Mouse (Mus musculus): ENCODE measurements around the gene Gm49387. TPM values are rescaled to one million over a fixed set of nuclear protein-coding genes. Genes with fewer than 3 reads are reported as not detected.

Gm49387 gene
- polyA plus RNA-seq, 1 experiment from 2014 or later: 5.8 TPM

- POLR2A ChIA-PET: interaction anchor here (1.5 kb wide), 1 partner anchor 8 kb away, joined by 6 read pairs; no protein-coding TSS in a partner anchor
- in situ Hi-C loops (cut with MboI; ENCODE audit: low pct_unique_long_range_greater_than_20kb): no loop called here
- peak; percentile 73 for ATAC-seq
Observed at GRCm38 (mm10) chr14:31669642-31670490, 29.2 kb upstream of the Gm49387 start.

GRCm38 (mm10) chr14:31669161-31669611 is 28.5 kb upstream of the Gm49387 start:
- no peaks in the 10 kb centered on the region for H3K27me3 ChIP-seq
- ChIA-PET CTCF (interaction anchor here (2.3 kb wide), 1 partner anchor 29 kb away, joined by 4 read pairs; no protein-coding TSS in a partner anchor), POLR2A (no interaction called here)
- no peak for TF ChIP-seq CTCF (IDR thresholded peaks at IDR 0.05)
- in situ Hi-C loops (cut with MboI; ENCODE audit: low pct_unique_long_range_greater_than_20kb): no loop called here
- ATAC-seq: peak; percentile 70
- DNase-seq (ENCODE audit: low read depth, low spot score): peak; percentile 80

More at GRCm38 (mm10) chr14:31669642-31670490, 29.2 kb upstream of the Gm49387 start:
- CTCF ChIA-PET: interaction anchor here (0.9 to 2.3 kb wide), 3 partner anchors 8 to 150 kb away, joined by 3 to 4 read pairs (median 3); no protein-coding TSS in a partner anchor
- no peak for TF ChIP-seq CTCF (IDR thresholded peaks at IDR 0.05)
- DNase-seq (ENCODE audit: low read depth, low spot score): peak; percentile 87
- H3K27me3 ChIP-seq: no peaks in the 10 kb centered on the region

- in situ Hi-C loops (cut with MboI; ENCODE audit: low pct_unique_long_range_greater_than_20kb): no loop called here
- TF ChIP-seq CTCF (IDR thresholded peaks at IDR 0.05): no peak
- ChIA-PET CTCF (no interaction called here), POLR2A (no interaction called here)
- no peak for DNase-seq (ENCODE audit: low read depth, low spot score)
- no peaks in the 10 kb centered on the region for H3K27me3 ChIP-seq
- no peak for ATAC-seq
Observed at GRCm38 (mm10) chr14:31668326-31668725, 27.6 kb upstream of the Gm49387 start.

- CTCF ChIA-PET: no interaction called here
- in situ Hi-C loops (cut with MboI; ENCODE audit: low pct_unique_long_range_greater_than_20kb): no loop called here
- no peak for TF ChIP-seq CTCF (IDR thresholded peaks at IDR 0.05)
- POLR2A ChIA-PET: no interaction called here
- H3K27me3 ChIP-seq: no peaks in the 10 kb centered on the region
- ATAC-seq (no peak), DNase-seq (ENCODE audit: low read depth, low spot score) (no peak)
Observed at GRCm38 (mm10) chr14:31667741-31668140, 27.1 kb upstream of the Gm49387 start.

- in situ Hi-C loops (cut with MboI; ENCODE audit: low pct_unique_long_range_greater_than_20kb): no loop called here
- no peak for DNase-seq (ENCODE audit: low read depth, low spot score)
- POLR2A ChIA-PET: no interaction called here
- no peak for TF ChIP-seq CTCF (IDR thresholded peaks at IDR 0.05)
- no peaks in the 10 kb centered on the region for H3K27me3 ChIP-seq
- ATAC-seq: no peak
- CTCF ChIA-PET: no interaction called here
Observed at GRCm38 (mm10) chr14:31666931-31667705, 26.4 kb upstream of the Gm49387 start.

- CTCF ChIA-PET: no interaction called here
- in situ Hi-C loops (cut with MboI; ENCODE audit: low pct_unique_long_range_greater_than_20kb): no loop called here
- no peaks in the 10 kb centered on the region for H3K27me3 ChIP-seq
- ATAC-seq: no peak
- DNase-seq (ENCODE audit: low read depth, low spot score): no peak
- TF ChIP-seq CTCF (IDR thresholded peaks at IDR 0.05): no peak
- POLR2A ChIA-PET: no interaction called here
Observed at GRCm38 (mm10) chr14:31665566-31665940, 24.9 kb upstream of the Gm49387 start.

GRCm38 (mm10) chr14:31664903-31665565 is 24.4 kb upstream of the Gm49387 start:
- DNase-seq (ENCODE audit: low read depth, low spot score) (no peak), ATAC-seq (no peak)
- no peaks in the 10 kb centered on the region for H3K27me3 ChIP-seq
- POLR2A ChIA-PET: interaction anchor here (0.6 kb wide), 1 partner anchor 847 kb away, joined by 3 read pairs; no protein-coding TSS in a partner anchor
- CTCF ChIA-PET: no interaction called here
- in situ Hi-C loops (cut with MboI; ENCODE audit: low pct_unique_long_range_greater_than_20kb): no loop called here
- TF ChIP-seq CTCF (IDR thresholded peaks at IDR 0.05): no peak

GRCm38 (mm10) chr14:31664100-31664902 is 23.6 kb upstream of the Gm49387 start:
- DNase-seq (ENCODE audit: low read depth, low spot score) (no peak), ATAC-seq (no peak)
- POLR2A ChIA-PET: interaction anchor here (0.6 kb wide), 1 partner anchor 848 kb away, joined by 3 read pairs; no protein-coding TSS in a partner anchor
- TF ChIP-seq CTCF (IDR thresholded peaks at IDR 0.05): no peak
- no peaks in the 10 kb centered on the region for H3K27me3 ChIP-seq
- in situ Hi-C loops (cut with MboI; ENCODE audit: low pct_unique_long_range_greater_than_20kb): no loop called here
- CTCF ChIA-PET: no interaction called here

GRCm38 (mm10) chr14:31663376-31664099 is 22.9 kb upstream of the Gm49387 start:
- in situ Hi-C loops (cut with MboI; ENCODE audit: low pct_unique_long_range_greater_than_20kb): no loop called here
- ATAC-seq (no peak), DNase-seq (ENCODE audit: low read depth, low spot score) (no peak)
- POLR2A ChIA-PET: interaction anchor here (2.3 kb wide), 1 partner anchor 117 kb away, joined by 6 read pairs; no protein-coding TSS in a partner anchor
- no peaks in the 10 kb centered on the region for H3K27me3 ChIP-seq
- no peak for TF ChIP-seq CTCF (IDR thresholded peaks at IDR 0.05)
- CTCF ChIA-PET: interaction anchor here (0.9 kb wide), 1 partner anchor 10 kb away, joined by 3 read pairs; no protein-coding TSS in a partner anchor

All from Patski (cell line).